Mouse (Mus musculus): ENCODE results near the gene Mex3d.

- TF ChIP-seq CTCF (IDR thresholded peaks at IDR 0.05; ENCODE audit: low read depth) (no peak), EP300 (IDR thresholded peaks at IDR 0.05; ENCODE audit: low read depth) (no peak)
These were observed 55.6 kb downstream of the Mex3d start for GRCm38 (mm10) chr10:80331636-80332524.
